22 mouse cellular contexts compared by ENCODE assay signal in genomic region chr7:81880286-81880685, GRCm38 (mm10). TPM values are rescaled to one million over a fixed set of nuclear protein-coding genes. Genes with fewer than 3 reads are reported as not detected.
"Had no signal": no experiment of that assay in that cellular context is flagged by ENCODE, and none has a peak within 500 bp of the region (broad histone marks: within the 10 kb centered on the region; RNA-seq: fewer than 3 reads in every experiment).

No protein-coding gene starts in this region.

- H3K27me3 ChIP-seq: midbrain, embryonic 12.5 days; neural tube, embryonic 13.5 days; neural tube, embryonic 15.5 days had no signal

- H3K4me3 ChIP-seq: midbrain, embryonic 10.5 days; midbrain, embryonic 12.5 days; myocyte; neural tube, embryonic 13.5 days; neural tube, embryonic 15.5 days had no signal

- H3K27ac ChIP-seq: liver, embryonic 14.5 days; midbrain, embryonic 10.5 days; midbrain, embryonic 12.5 days; neural tube, embryonic 13.5 days; neural tube, embryonic 15.5 days had no signal

- H3K36me3 ChIP-seq: neural tube, embryonic 15.5 days had no signal

- H3K4me1 ChIP-seq: midbrain, embryonic 10.5 days; midbrain, embryonic 12.5 days had no signal

- DNase-seq: lung, adult 18-20 months; lung, embryonic 14.5 days; lung, postnatal 10 days; lung, postnatal 4 days; midbrain, embryonic 14.5 days; right cerebral cortex, adult 18-20 months; right cerebral cortex, postnatal 25 days; right cerebral cortex, postnatal 4 days had no signal

RNA-seq across cellular contexts. Expression of gene Gm10160, which starts 24.7 kb away (rescaled TPM):
- polyA plus RNA-seq: liver, embryonic 14.5 days; liver, embryonic 16.5 days; lung, embryonic 14.5 days; lung, embryonic 16.5 days; midbrain, embryonic 10.5 days; midbrain, embryonic 12.5 days; midbrain, embryonic 14.5 days; midbrain, embryonic 16.5 days; myocyte; neural tube, embryonic 11.5 days; neural tube, embryonic 13.5 days; neural tube, embryonic 15.5 days; small intestine, adult 2 months; stomach, embryonic 14.5 days; stomach, embryonic 16.5 days; thymus, postnatal 0 days had no signal
